9 mouse cellular contexts compared by ENCODE assay signal in genomic region chr5:148608178-148608577, GRCm38 (mm10). TPM values are rescaled to one million over a fixed set of nuclear protein-coding genes. Genes with fewer than 3 reads are reported as not detected.
DNase-seq lines count a peak whose midpoint lies in the region; ATAC-seq lines count a peak whose summit lies in the region.
"Had no signal": no experiment of that assay in that cellular context is flagged by ENCODE, and none has a peak within 500 bp of the region (broad histone marks: within the 10 kb centered on the region; RNA-seq: fewer than 3 reads in every experiment).

No protein-coding gene starts in this region.

- H3K36me3 ChIP-seq in limb, embryonic 11.5 days (ENCODE audit: control insufficient read depth, insufficient read depth, low read length) = no peaks in the 10 kb centered on the region
- no peaks in the 10 kb centered on the region for H3K36me3 ChIP-seq in limb, embryonic 10.5 days
- H3K36me3 ChIP-seq in embryonic facial prominence, embryonic 14.5 days (ENCODE audit: control insufficient read depth, insufficient read depth, low read length) = no peaks in the 10 kb centered on the region
- no peaks in the 10 kb centered on the region for H3K36me3 ChIP-seq in lung, embryonic 15.5 days
- H3K36me3 ChIP-seq: liver, embryonic 15.5 days had no signal

- no peaks in the 10 kb centered on the region for H3K27me3 ChIP-seq in limb, embryonic 11.5 days (ENCODE audit: control insufficient read depth, insufficient read depth, low read length)
- H3K27me3 ChIP-seq in limb, embryonic 10.5 days (ENCODE audit: low read depth, poor library complexity, severe bottlenecking) = no peaks in the 10 kb centered on the region
- H3K27me3 ChIP-seq in embryonic facial prominence, embryonic 14.5 days (replicated peaks; ENCODE audit: control insufficient read depth, insufficient read depth, low read length) = no peaks in the 10 kb centered on the region
- H3K27me3 ChIP-seq in lung, embryonic 15.5 days = no peaks in the 10 kb centered on the region
- H3K27me3 ChIP-seq: liver, embryonic 15.5 days had no signal

- DNase-seq in limb, embryonic 11.5 days (ENCODE audit: low spot score) = peak; percentile 32
- no peak for DNase-seq in limb, embryonic 10.5 days (ENCODE audit: low spot score)
- DNase-seq in embryonic facial prominence, embryonic 14.5 days (ENCODE audit: low spot score) = peak; percentile 95
- peak; percentile 49 to 62 for DNase-seq in heart, postnatal 36 days
- DNase-seq in layer of hippocampus, adult 9-10 months (ENCODE audit: low spot score) = no peak
- no peak for DNase-seq in layer of hippocampus, adult 9-11 months
- DNase-seq in yolk sac, embryonic 10.5 days (ENCODE audit: low spot score) = no peak

- H3K9ac ChIP-seq in limb, embryonic 11.5 days (ENCODE audit: low read length) = no peak overlapping the region
- no peak overlapping the region for H3K9ac ChIP-seq in embryonic facial prominence, embryonic 14.5 days (ENCODE audit: low read depth, low read length)
- H3K9ac ChIP-seq in lung, embryonic 15.5 days = no peak overlapping the region
- H3K9ac ChIP-seq: liver, embryonic 15.5 days had no signal

- H3K4me2 ChIP-seq in limb, embryonic 11.5 days (ENCODE audit: low read depth, severe bottlenecking) = no peak overlapping the region
- peak overlapping the region; percentile 40 for H3K4me2 ChIP-seq in embryonic facial prominence, embryonic 14.5 days (ENCODE audit: low read depth, low read length)
- H3K4me2 ChIP-seq in lung, embryonic 15.5 days = no peak overlapping the region
- H3K4me2 ChIP-seq: liver, embryonic 15.5 days had no signal

- 57% methylated on average over 9 of the region's 9 CpGs for WGBS in limb, embryonic 11.5 days
- WGBS in limb, embryonic 10.5 days = 70% methylated on average over 9 of the region's 9 CpGs
- 6% methylated on average over 9 of the region's 9 CpGs for WGBS in embryonic facial prominence, embryonic 14.5 days
- 17% methylated on average over 9 of the region's 9 CpGs for WGBS in lung, embryonic 15.5 days

- 0 out of 2 replicates have a peak, but pooled peaks cover 5% of the 10 kb centered on the region for H3K4me1 ChIP-seq in limb, embryonic 11.5 days (ENCODE audit: control insufficient read depth, insufficient read depth, low read length)
- peaks cover 22% of the 10 kb centered on the region for H3K4me1 ChIP-seq in limb, embryonic 10.5 days
- H3K4me1 ChIP-seq in embryonic facial prominence, embryonic 14.5 days (ENCODE audit: control insufficient read depth, insufficient read depth, low read length) = peaks cover 14% of the 10 kb centered on the region
- H3K4me1 ChIP-seq in lung, embryonic 15.5 days = peaks cover 19% of the 10 kb centered on the region
- H3K4me1 ChIP-seq: liver, embryonic 15.5 days had no signal

- H3K9me3 ChIP-seq in limb, embryonic 11.5 days (ENCODE audit: control insufficient read depth, low read length) = no peaks in the 10 kb centered on the region
- H3K9me3 ChIP-seq in limb, embryonic 10.5 days (replicated peaks) = no peaks in the 10 kb centered on the region
- no peaks in the 10 kb centered on the region for H3K9me3 ChIP-seq in embryonic facial prominence, embryonic 14.5 days (ENCODE audit: control insufficient read depth, low read length)
- H3K9me3 ChIP-seq in lung, embryonic 15.5 days = no peaks in the 10 kb centered on the region
- H3K9me3 ChIP-seq: liver, embryonic 15.5 days had no signal

- ATAC-seq in limb, embryonic 11.5 days (ENCODE audit: insufficient number of reproducible peaks, low FRiP score, low TSS enrichment, low read depth) = peak; percentile 71
- ATAC-seq in embryonic facial prominence, embryonic 14.5 days (ENCODE audit: low read depth) = peak; percentile 91
- peak; percentile 95 for ATAC-seq in lung, embryonic 15.5 days (ENCODE audit: borderline replicate concordance, extremely low read depth, low FRiP score, low TSS enrichment)

- H3K27ac ChIP-seq in limb, embryonic 11.5 days (replicated peaks; ENCODE audit: low read depth, low read length) = no peak overlapping the region
- no peak overlapping the region for H3K27ac ChIP-seq in limb, embryonic 10.5 days
- H3K27ac ChIP-seq in embryonic facial prominence, embryonic 14.5 days (replicated peaks; ENCODE audit: low read depth, low read length) = no peak overlapping the region; the same call in 1 of the 2 replicates
- H3K27ac ChIP-seq in lung, embryonic 15.5 days = 0 out of 2 replicates have a peak overlapping the region, but pooled peaks have one; percentile 16
- H3K27ac ChIP-seq: liver, embryonic 15.5 days had no signal

- H3K4me3 ChIP-seq in limb, embryonic 11.5 days (ENCODE audit: low read depth, low read length) = no peak overlapping the region
- H3K4me3 ChIP-seq in limb, embryonic 10.5 days = no peak overlapping the region
- H3K4me3 ChIP-seq in embryonic facial prominence, embryonic 14.5 days (ENCODE audit: low read depth, low read length) = no peak overlapping the region
- no peak overlapping the region for H3K4me3 ChIP-seq in lung, embryonic 15.5 days
- H3K4me3 ChIP-seq: liver, embryonic 15.5 days had no signal

- intact Hi-C loops in heart, postnatal 36 days (cut with DNase I) = no loop called here

RNA-seq across cellular contexts. Expression of gene Ubl3, which starts 55.6 kb away (rescaled TPM):
- 50.6 and 51.3 TPM in 2 replicates for polyA plus RNA-seq in limb, embryonic 11.5 days (2014; fragmentation: Nextera tagmentation; extraction: Ambion mirVana)
- polyA plus RNA-seq in limb, embryonic 10.5 days (2016; fragmentation: Nextera tagmentation; extraction: Ambion mirVana) = 39.8 and 41.4 TPM in 2 replicates
- polyA plus RNA-seq in embryonic facial prominence, embryonic 14.5 days (2014; fragmentation: Nextera tagmentation; extraction: Ambion mirVana) = 73.2 and 73.8 TPM in 2 replicates
- total RNA-seq in heart, postnatal 36 days (2021) = 10 to 100 TPM; 90.7 to 96.1 TPM
- 85.2 and 88.1 TPM in 2 replicates for polyA plus RNA-seq in lung, embryonic 15.5 days (2015; fragmentation: Nextera tagmentation; extraction: Ambion mirVana)

Comparison
In these comparisons a context has a peak if more than half of its experiments do, and no peak if none do; other contexts are left out.
1. DNase-seq: peak in limb, embryonic 11.5 days (single experiment), embryonic facial prominence, embryonic 14.5 days (single experiment) and heart, postnatal 36 days (2 of 2); none in limb, embryonic 10.5 days (single experiment), layer of hippocampus, adult 9-10 months (single experiment), layer of hippocampus, adult 9-11 months (single experiment) and yolk sac, embryonic 10.5 days (single experiment).
2. Peak in every context shown above with its lines, with median percentiles within 50 percentile points of each other: ATAC-seq.